Mouse (Mus musculus): ENCODE measurements at regions not wholly inside any gene's neighbourhood (a gene's known extent, or its start where the extent isn't known, plus 50 kb on each side); places are given as distances from the start of the nearest gene placed in this dataset.

- Histone ChIP-seq H3K4me1 (replicated peaks; ENCODE audit: control insufficient read depth, insufficient read depth, low read length) (no peaks in the 10 kb centered on the region), H3K27ac (ENCODE audit: control insufficient read depth, insufficient read depth, low read length) (no peak overlapping the region), H3K27me3 (ENCODE audit: control insufficient read depth, insufficient read depth, low read length) (no peaks in the 10 kb centered on the region), H3K36me3 (ENCODE audit: control insufficient read depth, insufficient read depth, low read length) (no peaks in the 10 kb centered on the region), H3K4me3 (ENCODE audit: control insufficient read depth, insufficient read depth, low read length) (no peak overlapping the region)
- TF ChIP-seq POLR2A (IDR thresholded peaks at IDR 0.05; ENCODE audit: control insufficient read depth, extremely low read depth, insufficient read depth, low read length, poor library complexity) (no peak), CTCF (IDR thresholded peaks at IDR 0.05; ENCODE audit: borderline replicate concordance, control insufficient read depth, extremely low read depth, insufficient read depth, low read length, poor library complexity) (no peak)
- 91% methylated on average over 6 of the region's 6 CpGs for WGBS
- DNase-seq: no peak
Measured at GRCm38 (mm10) chr3:149247626-149247987, 257.3 kb upstream of the Adgrl2 start.

DNA sequence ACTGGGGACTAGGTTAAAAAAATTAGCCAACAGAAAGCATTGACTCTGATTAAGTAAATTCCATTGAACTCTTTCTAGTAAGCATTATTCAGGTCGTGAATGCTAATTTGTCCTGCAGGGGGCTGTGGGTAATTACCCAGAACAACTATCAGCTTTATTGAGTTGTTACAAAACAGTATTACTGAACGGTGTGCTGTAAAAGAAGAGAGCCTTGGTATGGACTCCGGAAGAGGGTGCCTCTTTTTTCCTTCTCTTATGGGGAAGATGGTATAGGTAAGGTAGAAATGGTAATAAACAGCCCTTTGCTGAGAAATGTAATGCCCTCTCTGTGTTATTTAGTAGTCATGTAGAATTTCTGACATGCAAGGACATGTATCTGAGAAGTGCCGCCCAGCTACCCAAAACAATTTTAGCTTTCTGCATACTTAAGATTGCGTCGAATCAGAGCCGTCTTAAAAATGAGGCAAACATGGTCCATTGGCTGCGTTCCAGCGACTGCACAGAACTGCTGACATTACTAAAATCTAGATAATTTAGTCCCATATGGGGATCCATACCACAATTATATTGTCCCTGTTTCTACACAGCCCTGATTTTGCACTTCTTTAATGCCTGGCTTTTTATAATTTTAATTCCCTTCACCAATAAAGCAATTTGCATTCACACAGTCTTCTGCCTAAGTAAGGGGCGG lies 256.7 kb upstream of the Adgrl2 start:
- H3K4me3 ChIP-seq (ENCODE audit: control insufficient read depth, insufficient read depth, low read length): no peak overlapping the region
- no peaks in the 10 kb centered on the region for H3K27me3 ChIP-seq (ENCODE audit: control insufficient read depth, insufficient read depth, low read length)
- H3K4me1 ChIP-seq (replicated peaks; ENCODE audit: control insufficient read depth, insufficient read depth, low read length): no peaks in the 10 kb centered on the region
- WGBS: 90% methylated on average over 10 of the region's 10 CpGs
- no peak overlapping the region for H3K27ac ChIP-seq (ENCODE audit: control insufficient read depth, insufficient read depth, low read length)
- TF ChIP-seq POLR2A (IDR thresholded peaks at IDR 0.05; ENCODE audit: control insufficient read depth, extremely low read depth, insufficient read depth, low read length, poor library complexity) (no peak), CTCF (IDR thresholded peaks at IDR 0.05; ENCODE audit: borderline replicate concordance, control insufficient read depth, extremely low read depth, insufficient read depth, low read length, poor library complexity) (no peak)
- H3K36me3 ChIP-seq (ENCODE audit: control insufficient read depth, insufficient read depth, low read length): no peaks in the 10 kb centered on the region
- no peak for DNase-seq

GRCm38 (mm10) chr3:149239664-149240063 lies 249.3 kb upstream of the Adgrl2 start:
- no peak overlapping the region for H3K27ac ChIP-seq (ENCODE audit: control insufficient read depth, insufficient read depth, low read length)
- H3K27me3 ChIP-seq (ENCODE audit: control insufficient read depth, insufficient read depth, low read length): no peaks in the 10 kb centered on the region
- WGBS: 91% methylated on average over 3 of the region's 3 CpGs
- DNase-seq: no peak
- H3K36me3 ChIP-seq (ENCODE audit: control insufficient read depth, insufficient read depth, low read length): no peaks in the 10 kb centered on the region
- H3K4me1 ChIP-seq (replicated peaks; ENCODE audit: control insufficient read depth, insufficient read depth, low read length): no peaks in the 10 kb centered on the region
- TF ChIP-seq POLR2A (IDR thresholded peaks at IDR 0.05; ENCODE audit: control insufficient read depth, extremely low read depth, insufficient read depth, low read length, poor library complexity) (no peak), CTCF (IDR thresholded peaks at IDR 0.05; ENCODE audit: borderline replicate concordance, control insufficient read depth, extremely low read depth, insufficient read depth, low read length, poor library complexity) (no peak)
- H3K4me3 ChIP-seq (ENCODE audit: control insufficient read depth, insufficient read depth, low read length): no peak overlapping the region

DNA sequence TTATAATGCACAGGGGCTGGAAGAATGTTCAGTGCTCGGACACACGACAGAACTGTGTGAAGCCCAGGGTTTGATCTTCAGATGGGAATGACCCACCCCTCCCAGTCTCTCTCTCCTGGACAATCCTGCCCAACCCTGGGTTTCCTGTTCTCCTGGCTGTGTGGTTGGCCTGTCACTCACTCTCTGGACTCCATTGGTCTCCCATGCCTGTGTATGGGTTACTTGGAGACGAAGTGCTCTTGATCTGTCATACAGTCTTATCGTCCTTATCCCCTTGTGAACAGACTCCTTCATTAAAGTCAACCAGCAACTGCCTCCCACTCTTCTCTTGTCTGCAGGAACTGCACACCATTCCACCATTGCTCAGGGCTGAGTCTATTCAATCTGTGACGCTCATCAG lies 247.7 kb upstream of the Adgrl2 start:
- no peaks in the 10 kb centered on the region for H3K27me3 ChIP-seq (ENCODE audit: control insufficient read depth, insufficient read depth, low read length)
- no peak overlapping the region for H3K4me3 ChIP-seq (ENCODE audit: control insufficient read depth, insufficient read depth, low read length)
- DNase-seq: no peak
- no peaks in the 10 kb centered on the region for H3K4me1 ChIP-seq (replicated peaks; ENCODE audit: control insufficient read depth, insufficient read depth, low read length)
- H3K36me3 ChIP-seq (ENCODE audit: control insufficient read depth, insufficient read depth, low read length): no peaks in the 10 kb centered on the region
- H3K27ac ChIP-seq (ENCODE audit: control insufficient read depth, insufficient read depth, low read length): no peak overlapping the region
- whole genome bisulfite sequencing: 97% methylated on average over 5 of the region's 5 CpGs
- TF ChIP-seq CTCF (IDR thresholded peaks at IDR 0.05; ENCODE audit: borderline replicate concordance, control insufficient read depth, extremely low read depth, insufficient read depth, low read length, poor library complexity) (no peak), POLR2A (IDR thresholded peaks at IDR 0.05; ENCODE audit: control insufficient read depth, extremely low read depth, insufficient read depth, low read length, poor library complexity) (no peak)

DNA sequence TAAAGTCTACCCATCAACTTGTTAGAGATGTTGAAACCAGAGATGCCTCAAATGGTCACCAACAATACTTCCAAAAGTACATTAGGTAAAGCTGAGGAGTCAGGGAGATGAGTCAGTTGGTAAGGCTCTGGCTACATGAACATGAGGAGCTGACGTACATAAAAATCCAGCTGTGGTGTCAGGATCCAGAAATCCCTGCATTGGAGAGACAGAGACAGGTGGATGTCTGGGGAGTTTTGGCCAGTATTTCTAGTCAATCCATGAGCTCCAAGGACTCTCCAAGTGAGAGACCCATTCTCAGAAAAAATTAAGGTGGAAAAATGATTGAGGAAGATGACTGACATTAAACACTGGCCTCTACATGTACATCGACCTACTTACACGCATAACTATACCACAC lies 244.8 kb upstream of the Adgrl2 start:
- DNase-seq: no peak
- WGBS: 98% methylated on average over 3 of the region's 3 CpGs
- Histone ChIP-seq H3K36me3 (ENCODE audit: control insufficient read depth, insufficient read depth, low read length) (no peaks in the 10 kb centered on the region), H3K27me3 (ENCODE audit: control insufficient read depth, insufficient read depth, low read length) (no peaks in the 10 kb centered on the region), H3K27ac (ENCODE audit: control insufficient read depth, insufficient read depth, low read length) (no peak overlapping the region), H3K4me3 (ENCODE audit: control insufficient read depth, insufficient read depth, low read length) (no peak overlapping the region), H3K4me1 (replicated peaks; ENCODE audit: control insufficient read depth, insufficient read depth, low read length) (no peaks in the 10 kb centered on the region)
- no peak for TF ChIP-seq POLR2A (IDR thresholded peaks at IDR 0.05; ENCODE audit: control insufficient read depth, extremely low read depth, insufficient read depth, low read length, poor library complexity)
- TF ChIP-seq CTCF (IDR thresholded peaks at IDR 0.05; ENCODE audit: borderline replicate concordance, control insufficient read depth, extremely low read depth, insufficient read depth, low read length, poor library complexity): no peak

DNA sequence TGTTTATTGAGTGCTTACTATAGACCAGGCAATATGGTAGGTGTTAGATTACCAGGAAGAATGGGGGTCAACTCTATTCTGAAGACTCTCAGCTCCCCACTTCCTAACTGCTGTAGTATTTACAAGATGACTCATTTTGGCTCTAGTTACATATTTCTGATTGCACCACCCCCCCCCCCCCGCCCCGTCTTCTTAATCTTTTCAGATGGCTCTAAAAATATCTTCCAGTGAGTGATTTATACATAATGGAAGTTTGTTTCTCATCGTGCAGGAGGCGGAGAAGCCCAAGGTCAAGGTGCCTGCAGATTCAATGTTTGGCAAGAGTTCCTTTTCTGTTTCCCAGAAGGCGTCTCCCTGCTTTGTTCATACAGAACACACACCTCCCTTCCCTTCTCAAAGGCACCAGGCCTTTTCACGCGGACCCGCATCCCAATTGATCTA lies 243.4 kb upstream of the Adgrl2 start:
- no peak overlapping the region for H3K27ac ChIP-seq (ENCODE audit: control insufficient read depth, insufficient read depth, low read length)
- no peak overlapping the region for H3K4me3 ChIP-seq (ENCODE audit: control insufficient read depth, insufficient read depth, low read length)
- TF ChIP-seq POLR2A (IDR thresholded peaks at IDR 0.05; ENCODE audit: control insufficient read depth, extremely low read depth, insufficient read depth, low read length, poor library complexity) (no peak), CTCF (IDR thresholded peaks at IDR 0.05; ENCODE audit: borderline replicate concordance, control insufficient read depth, extremely low read depth, insufficient read depth, low read length, poor library complexity) (no peak)
- no peaks in the 10 kb centered on the region for H3K36me3 ChIP-seq (ENCODE audit: control insufficient read depth, insufficient read depth, low read length)
- H3K4me1 ChIP-seq (replicated peaks; ENCODE audit: control insufficient read depth, insufficient read depth, low read length): no peaks in the 10 kb centered on the region
- 87% methylated on average over 8 of the region's 8 CpGs for WGBS
- no peak for DNase-seq
- H3K27me3 ChIP-seq (ENCODE audit: control insufficient read depth, insufficient read depth, low read length): no peaks in the 10 kb centered on the region

DNA sequence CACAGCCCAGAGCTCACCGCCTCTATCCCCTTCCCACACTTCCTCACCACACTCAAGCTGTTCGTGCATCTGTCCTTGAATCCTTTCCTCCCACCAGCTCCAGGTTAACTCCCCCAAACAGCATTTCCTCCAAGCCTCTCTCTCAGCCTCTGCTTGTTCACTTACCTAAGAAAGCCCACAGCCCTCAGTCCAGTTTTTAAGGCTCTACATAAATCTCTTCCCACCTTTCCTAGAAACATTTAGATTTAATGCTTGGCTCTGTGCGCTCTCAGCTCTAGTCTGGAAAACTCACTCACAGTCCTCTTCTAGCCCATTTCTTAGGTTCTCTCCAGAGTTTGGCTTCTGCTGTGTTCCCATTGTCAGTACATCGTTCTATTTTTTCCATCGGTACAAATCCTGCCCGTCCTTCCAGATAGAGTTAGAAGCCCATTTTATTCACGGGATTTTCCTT lies 242.9 kb upstream of the Adgrl2 start:
- no peak overlapping the region for H3K27ac ChIP-seq (ENCODE audit: control insufficient read depth, insufficient read depth, low read length)
- 90% methylated on average over 7 of the region's 7 CpGs for WGBS
- no peaks in the 10 kb centered on the region for H3K27me3 ChIP-seq (ENCODE audit: control insufficient read depth, insufficient read depth, low read length)
- H3K36me3 ChIP-seq (ENCODE audit: control insufficient read depth, insufficient read depth, low read length): no peaks in the 10 kb centered on the region
- no peaks in the 10 kb centered on the region for H3K4me1 ChIP-seq (replicated peaks; ENCODE audit: control insufficient read depth, insufficient read depth, low read length)
- no peak for TF ChIP-seq CTCF (IDR thresholded peaks at IDR 0.05; ENCODE audit: borderline replicate concordance, control insufficient read depth, extremely low read depth, insufficient read depth, low read length, poor library complexity)
- TF ChIP-seq POLR2A (IDR thresholded peaks at IDR 0.05; ENCODE audit: control insufficient read depth, extremely low read depth, insufficient read depth, low read length, poor library complexity): no peak
- no peak overlapping the region for H3K4me3 ChIP-seq (ENCODE audit: control insufficient read depth, insufficient read depth, low read length)
- no peak for DNase-seq

Data from thymus, adult 2 months (tissue).